Mouse (Mus musculus) hindbrain, embryonic 14.5 days (tissue): ENCODE measurements around the gene Shd. TPM values are rescaled to one million over a fixed set of nuclear protein-coding genes. Genes with fewer than 3 reads are reported as not detected.

Experiments
- ATAC-seq: fragments of 200-750 bp; cut with Nextera tagmentation; 2 replicates; pipeline ENCODE4 v1.8.0; 2017; ENCODE audit warnings: moderate number of reproducible peaks, mild to moderate bottlenecking, moderate TSS enrichment, moderate library complexity; ENCODE audit not compliant: low FRiP score
- DNase-seq: peaks from one replicate; pipeline ENCODE4 v3.0.0-alpha.2; 2015; ENCODE audit warnings: low spot score
- H3K27ac ChIP-seq: fragments of 300-500 bp; sonication (generic); 2 replicates; pipeline ENCODE4 v1.5.1; 2014; ENCODE audit warnings: mild to moderate bottlenecking, moderate library complexity
- H3K27me3 ChIP-seq: fragments of 300-500 bp; sonication (generic); 2 replicates; pipeline ENCODE4 v1.6.1; 2014; ENCODE audit warnings: mild to moderate bottlenecking, low read length, mixed read lengths; ENCODE audit not compliant: control insufficient read depth, insufficient read depth
- H3K36me3 ChIP-seq: fragments of 300-500 bp; sonication (generic); replicated peaks from 2 replicates; pipeline ENCODE4 v1.6.1; 2014; ENCODE audit not compliant: control insufficient read depth, insufficient read depth
- H3K4me1 ChIP-seq: fragments of 300-500 bp; sonication (generic); replicated peaks from 2 replicates; pipeline ENCODE4 v1.6.1; 2014; ENCODE audit warnings: antibody characterized with exemption, low read length, mixed read lengths; ENCODE audit not compliant: control insufficient read depth, insufficient read depth
- H3K4me2 ChIP-seq: fragments of 300-500 bp; sonication (generic); replicated peaks from 2 replicates; pipeline ENCODE4 v1.6.1; 2014; ENCODE audit warnings: mild to moderate bottlenecking, moderate library complexity
- H3K4me3 ChIP-seq: fragments of 300-500 bp; sonication (generic); replicated peaks from 2 replicates; pipeline ENCODE4 v1.5.1; 2014; ENCODE audit warnings: mild to moderate bottlenecking, low read length
- H3K9ac ChIP-seq: fragments of 300-500 bp; sonication (generic); 2 replicates; pipeline ENCODE4 v1.6.1; 2014
- H3K9me3 ChIP-seq: fragments of 300-500 bp; sonication (generic); 2 replicates; pipeline ENCODE4 v1.6.1; 2016; ENCODE audit warnings: low read length; ENCODE audit not compliant: control insufficient read depth
- WGBS: fragments of 180-500 bp; shearing (Covaris S2); extraction: QIAGEN DNeasy Blood & Tissue Kit; methylation state at CpG from one replicate; pipeline ENCODE4 v1.1.7; 2014; 5-methylcytosine and 5-hydroxymethylcytosine counted together
- polyA plus RNA-seq: library from polyadenylated mRNA; unstranded; fragments of >200 nt; fragmentation: Nextera tagmentation; extraction: Ambion mirVana; gene quantifications from 2 replicates; pipeline ENCODE4 v1.2.1, GENCODE M21; 2014

The Shd gene
- polyA plus RNA-seq, 1 experiment from 2014 or later = 167 TPM

- Histone ChIP-seq H3K4me3 (peak overlapping the region; percentile 88), H3K27me3 (no peaks in the 10 kb centered on the region), H3K4me2 (peak overlapping the region; percentile 91), H3K4me1 (peaks cover 25% of the 10 kb centered on the region), H3K9me3 (no peaks in the 10 kb centered on the region), H3K36me3 (peaks cover 45% of the 10 kb centered on the region), H3K9ac (peak overlapping the region; percentile 90), H3K27ac (peak overlapping the region; percentile 98)
- DNase-seq (no peak), ATAC-seq (no peak)
- WGBS = 25% methylated on average over 2 of the region's 2 CpGs
Observed at GRCm38 (mm10) chr17:56009962-56010240, 39.6 kb downstream of the Shd start.

- H3K4me1 ChIP-seq = peaks cover 25% of the 10 kb centered on the region
- peak overlapping the region; percentile 98; the same call in 1 of the 2 replicates for H3K27ac ChIP-seq
- peak overlapping the region; percentile 91 for H3K4me2 ChIP-seq
- peaks cover 49% of the 10 kb centered on the region for H3K36me3 ChIP-seq
- no peaks in the 10 kb centered on the region for H3K27me3 ChIP-seq
- DNase-seq = no peak
- H3K9ac ChIP-seq = peak overlapping the region; percentile 90
- WGBS = 77% methylated on average over 14 of the region's 14 CpGs
- H3K4me3 ChIP-seq = peak overlapping the region; percentile 88
- no peaks in the 10 kb centered on the region for H3K9me3 ChIP-seq
- ATAC-seq = no peak
Observed at GRCm38 (mm10) chr17:56010255-56010654, 40.0 kb downstream of the Shd start.

- H3K27me3 ChIP-seq = no peaks in the 10 kb centered on the region
- 5% methylated on average over 9 of the region's 9 CpGs for WGBS
- peak overlapping the region; percentile 90 for H3K9ac ChIP-seq
- ATAC-seq (no peak), DNase-seq (peak; percentile 75)
- H3K27ac ChIP-seq = no peak overlapping the region
- peaks cover 53% of the 10 kb centered on the region for H3K36me3 ChIP-seq
- peak overlapping the region; percentile 88 for H3K4me3 ChIP-seq
- H3K4me2 ChIP-seq = peak overlapping the region; percentile 91
- no peaks in the 10 kb centered on the region for H3K9me3 ChIP-seq
- peaks cover 25% of the 10 kb centered on the region for H3K4me1 ChIP-seq
Observed at GRCm38 (mm10) chr17:56010681-56011080, 40.4 kb downstream of the Shd start.

GRCm38 (mm10) chr17:56011441-56011840 is 41.2 kb downstream of the Shd start:
- Histone ChIP-seq H3K4me3 (no peak overlapping the region), H3K27me3 (no peaks in the 10 kb centered on the region), H3K4me1 (peaks cover 25% of the 10 kb centered on the region), H3K9me3 (no peaks in the 10 kb centered on the region), H3K4me2 (peak overlapping the region; percentile 91; the same call in 1 of the 2 replicates), H3K36me3 (peaks cover 60% of the 10 kb centered on the region), H3K9ac (peak overlapping the region; percentile 90), H3K27ac (no peak overlapping the region)
- DNase-seq = no peak
- no peak for ATAC-seq
- WGBS = 91% methylated on average over 7 of the region's 7 CpGs

DNA sequence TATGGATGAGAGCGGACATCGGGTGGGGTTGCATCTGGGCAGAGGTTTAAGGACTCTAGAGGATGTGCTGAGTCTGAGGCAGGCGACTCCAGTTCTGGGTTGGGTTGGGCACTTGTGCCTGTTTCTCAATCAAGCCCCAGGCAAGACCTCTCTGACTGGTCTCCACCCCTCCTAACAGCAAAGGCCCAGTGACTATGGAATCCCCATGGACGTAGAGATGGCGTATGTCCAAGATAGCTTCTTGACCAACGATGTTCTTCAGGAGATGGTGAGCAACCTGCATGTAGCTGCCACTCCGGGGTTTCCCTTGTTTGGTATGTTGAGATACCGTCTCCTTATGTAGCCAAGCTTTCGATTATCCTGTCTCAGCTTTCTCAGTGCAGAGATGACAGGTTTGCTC is 45.0 kb downstream of the Shd start:
- Histone ChIP-seq H3K9ac (no peak overlapping the region), H3K4me1 (peaks cover 15% of the 10 kb centered on the region), H3K4me2 (no peak overlapping the region), H3K36me3 (peaks cover 98% of the 10 kb centered on the region), H3K27ac (no peak overlapping the region), H3K4me3 (no peak overlapping the region), H3K27me3 (no peaks in the 10 kb centered on the region), H3K9me3 (no peaks in the 10 kb centered on the region)
- no peak for DNase-seq
- ATAC-seq = no peak
- 93% methylated on average over 9 of the region's 9 CpGs for WGBS

GRCm38 (mm10) chr17:56016382-56016781 is 46.1 kb downstream of the Shd start:
- H3K27me3 ChIP-seq = no peaks in the 10 kb centered on the region
- 91% methylated on average over 8 of the region's 8 CpGs for WGBS
- peaks cover 89% of the 10 kb centered on the region for H3K36me3 ChIP-seq
- no peak overlapping the region for H3K9ac ChIP-seq
- peaks cover 4% of the 10 kb centered on the region; the same call in 1 of the 2 replicates for H3K4me1 ChIP-seq
- no peak overlapping the region for H3K4me3 ChIP-seq
- H3K4me2 ChIP-seq = no peak overlapping the region
- H3K27ac ChIP-seq = no peak overlapping the region
- ATAC-seq = no peak
- H3K9me3 ChIP-seq = no peaks in the 10 kb centered on the region
- no peak for DNase-seq

DNA sequence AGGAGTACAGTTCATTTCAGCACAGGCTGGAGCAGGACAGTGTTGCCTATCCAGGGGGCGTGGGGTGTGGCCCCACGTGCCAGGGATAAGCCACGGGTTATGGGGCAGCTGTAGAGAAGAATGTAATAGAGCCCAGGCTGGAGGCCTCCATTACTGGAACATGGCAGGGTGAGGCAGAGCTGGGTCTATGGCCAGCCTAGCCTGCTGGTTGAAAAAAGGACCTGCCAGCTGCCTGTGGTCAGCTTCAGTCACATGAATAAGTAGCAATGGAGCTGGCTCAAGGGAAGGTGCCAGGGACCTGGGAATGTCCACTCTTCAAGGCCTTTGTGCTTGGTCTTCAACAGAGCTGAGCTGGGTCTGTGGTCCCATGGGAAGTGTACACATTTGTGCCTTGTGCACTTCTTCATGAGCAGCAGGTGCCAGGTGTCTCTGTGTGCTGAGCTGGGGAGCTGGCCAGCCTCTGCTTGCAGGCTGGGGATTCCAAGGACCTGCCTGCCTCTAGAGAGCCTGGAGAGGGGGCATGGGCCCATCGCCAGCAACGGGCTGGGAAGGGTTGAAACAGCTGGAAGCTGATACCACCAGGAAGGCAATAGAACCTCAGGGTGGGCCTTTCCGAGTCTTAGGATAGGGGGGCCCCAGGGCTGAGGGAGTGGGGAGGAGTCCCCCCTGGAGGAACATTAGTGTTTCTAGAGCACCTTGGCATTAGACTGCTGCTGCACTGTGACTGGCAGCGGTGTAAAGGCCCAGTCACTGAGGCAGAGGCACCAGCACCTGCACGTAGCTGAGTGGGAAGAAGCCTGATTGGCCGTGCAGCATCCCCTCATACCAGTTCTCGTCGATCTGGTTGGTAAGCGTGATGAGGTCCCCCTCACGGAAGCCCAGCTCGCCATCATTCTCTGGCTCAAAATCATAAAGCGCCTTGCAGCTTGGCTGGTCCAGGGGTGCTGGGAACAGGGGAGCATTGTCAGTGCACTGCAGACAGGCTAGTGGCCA is 46.8 kb downstream of the Shd start:
- Histone ChIP-seq H3K36me3 (peaks cover 82% of the 10 kb centered on the region), H3K4me1 (no peaks in the 10 kb centered on the region; the same call in 1 of the 2 replicates), H3K27ac (no peak overlapping the region), H3K27me3 (no peaks in the 10 kb centered on the region), H3K9ac (no peak overlapping the region), H3K4me3 (no peak overlapping the region), H3K9me3 (no peaks in the 10 kb centered on the region), H3K4me2 (no peak overlapping the region)
- ATAC-seq = no peak
- no peak for DNase-seq
- 85% methylated on average over 15 of the region's 15 CpGs for WGBS

DNA sequence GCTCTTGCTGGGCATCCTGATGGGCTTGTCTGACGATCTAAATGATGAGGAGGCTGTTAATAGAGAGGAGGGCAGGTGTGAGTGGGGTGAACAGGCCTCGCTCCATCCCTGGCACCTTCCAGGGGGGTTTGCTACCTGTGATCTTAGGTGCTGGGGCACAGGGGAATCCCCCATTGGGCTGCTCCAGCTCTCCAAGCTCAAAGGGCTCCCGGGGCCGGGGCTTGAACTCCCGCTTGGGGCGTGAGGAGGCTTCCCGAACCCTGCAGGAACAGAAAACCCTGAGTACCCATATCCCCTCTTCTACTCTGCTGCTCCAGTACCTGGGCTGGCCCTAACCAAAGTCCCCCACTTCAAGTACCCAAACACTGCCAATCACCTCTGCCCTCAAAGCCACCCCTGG is 47.6 kb downstream of the Shd start:
- H3K27me3 ChIP-seq = no peaks in the 10 kb centered on the region
- peaks cover 74% of the 10 kb centered on the region for H3K36me3 ChIP-seq
- no peak overlapping the region for H3K4me2 ChIP-seq
- ATAC-seq (no peak), DNase-seq (no peak)
- H3K27ac ChIP-seq = no peak overlapping the region
- WGBS = 94% methylated on average over 7 of the region's 7 CpGs
- no peaks in the 10 kb centered on the region for H3K9me3 ChIP-seq
- no peak overlapping the region for H3K4me3 ChIP-seq
- H3K9ac ChIP-seq = no peak overlapping the region
- H3K4me1 ChIP-seq = peaks cover 6% of the 10 kb centered on the region; the same call in 1 of the 2 replicates

DNA sequence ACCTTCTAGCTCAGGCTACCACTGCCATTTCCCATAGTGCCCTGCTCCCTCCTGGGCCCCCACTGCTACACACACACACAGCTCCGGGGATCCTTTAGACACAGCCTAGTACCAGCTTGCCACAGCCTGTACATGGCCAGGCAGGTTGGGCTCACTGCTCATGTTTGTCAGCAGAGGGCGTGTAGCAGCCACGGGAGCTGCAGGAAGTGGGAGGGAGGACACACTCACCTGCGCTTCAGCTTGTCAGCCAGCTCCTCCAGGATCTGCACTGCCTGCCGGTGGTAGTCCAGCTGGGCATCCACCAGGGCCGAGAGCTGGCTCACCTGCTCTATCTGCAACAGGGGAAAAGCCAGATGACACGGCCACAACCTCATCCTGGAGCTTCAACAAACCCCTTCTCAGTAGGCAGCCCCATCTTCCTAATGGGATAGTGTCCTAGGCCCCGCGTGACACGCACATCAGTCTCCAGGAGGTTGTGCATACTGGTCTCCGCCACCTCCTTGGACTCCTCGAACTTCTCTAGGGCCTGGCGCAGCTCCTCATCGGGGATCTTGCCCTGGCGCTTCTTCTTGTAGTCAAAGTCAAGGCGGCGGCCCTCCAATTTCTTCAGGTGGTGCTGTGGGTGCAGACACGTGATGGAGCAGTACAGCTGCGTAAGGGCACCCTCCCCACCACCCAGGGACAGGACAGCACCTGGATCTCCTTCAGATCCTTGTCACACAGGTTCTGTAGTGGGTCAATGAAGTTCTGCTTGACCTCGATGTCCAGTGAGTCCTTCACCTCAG is 48.3 kb downstream of the Shd start:
- peaks cover 13% of the 10 kb centered on the region; the same call in 1 of the 2 replicates for H3K4me1 ChIP-seq
- H3K27me3 ChIP-seq = no peaks in the 10 kb centered on the region
- no peak overlapping the region for H3K27ac ChIP-seq
- no peaks in the 10 kb centered on the region for H3K9me3 ChIP-seq
- peaks cover 67% of the 10 kb centered on the region for H3K36me3 ChIP-seq
- DNase-seq (no peak), ATAC-seq (peak; percentile 24; the same call in 1 of the 2 replicates)
- WGBS = 76% methylated on average over 20 of the region's 20 CpGs
- no peak overlapping the region for H3K4me2 ChIP-seq
- no peak overlapping the region for H3K9ac ChIP-seq
- no peak overlapping the region for H3K4me3 ChIP-seq
